Mouse (Mus musculus): ENCODE results near the gene Shisa2.

Gene Shisa2

GRCm38 (mm10) chr14:59630096-59630495 is 5.0 kb downstream of the Shisa2 start:
- DNase-seq (ENCODE audit: low read depth in 2 of 2, low spot score in 2 of 2), result no peak

GRCm38 (mm10) chr14:59632067-59632466 is 7.0 kb downstream of the Shisa2 start:
- no peak for DNase-seq (ENCODE audit: low read depth in 2 of 2, low spot score in 2 of 2)

GRCm38 (mm10) chr14:59633295-59633898 is 8.3 kb downstream of the Shisa2 start:
- DNase-seq (ENCODE audit: low read depth in 2 of 2, low spot score in 2 of 2), result no peak

- no peak for DNase-seq (ENCODE audit: low read depth in 2 of 2, low spot score in 2 of 2)
Observed at GRCm38 (mm10) chr14:59633988-59634387, 8.9 kb downstream of the Shisa2 start.

GRCm38 (mm10) chr14:59638906-59639703 is 14.0 kb downstream of the Shisa2 start:
- no peak for DNase-seq (ENCODE audit: low read depth in 2 of 2, low spot score in 2 of 2)

- DNase-seq (ENCODE audit: low read depth in 2 of 2, low spot score in 2 of 2), result no peak
Observed at GRCm38 (mm10) chr14:59641856-59642255, 16.7 kb downstream of the Shisa2 start.

GRCm38 (mm10) chr14:59643582-59643981 is 18.5 kb downstream of the Shisa2 start:
- DNase-seq (ENCODE audit: low read depth in 2 of 2, low spot score in 2 of 2), result peak; percentile 12 to 31

GRCm38 (mm10) chr14:59644166-59644565 is 19.1 kb downstream of the Shisa2 start:
- no peak for DNase-seq (ENCODE audit: low read depth in 2 of 2, low spot score in 2 of 2)

GRCm38 (mm10) chr14:59644896-59645295 is 19.8 kb downstream of the Shisa2 start:
- DNase-seq (ENCODE audit: low read depth in 2 of 2, low spot score in 2 of 2), result no peak

GRCm38 (mm10) chr14:59646826-59647697 is 22.0 kb downstream of the Shisa2 start:
- DNase-seq (ENCODE audit: low read depth in 2 of 2, low spot score in 2 of 2), result no peak

GRCm38 (mm10) chr14:59648611-59649010 is 23.5 kb downstream of the Shisa2 start:
- DNase-seq (ENCODE audit: low read depth in 2 of 2, low spot score in 2 of 2), result no peak

GRCm38 (mm10) chr14:59649337-59649736 is 24.2 kb downstream of the Shisa2 start:
- DNase-seq (ENCODE audit: low read depth in 2 of 2, low spot score in 2 of 2), result no peak

GRCm38 (mm10) chr14:59656591-59656990 is 31.5 kb downstream of the Shisa2 start:
- DNase-seq (ENCODE audit: low read depth in 2 of 2, low spot score in 2 of 2), result no peak

GRCm38 (mm10) chr14:59657098-59657497 is 32.0 kb downstream of the Shisa2 start:
- DNase-seq (ENCODE audit: low read depth in 2 of 2, low spot score in 2 of 2), result no peak

- DNase-seq (ENCODE audit: low read depth in 2 of 2, low spot score in 2 of 2), result no peak
Observed at GRCm38 (mm10) chr14:59672893-59673515, 47.9 kb downstream of the Shisa2 start.

- no peak for DNase-seq (ENCODE audit: low read depth in 2 of 2, low spot score in 2 of 2)
Observed at GRCm38 (mm10) chr14:59674556-59674955, 49.4 kb downstream of the Shisa2 start.

- DNase-seq (ENCODE audit: low read depth in 2 of 2, low spot score in 2 of 2), result no peak
Observed at GRCm38 (mm10) chr14:59675330-59675729, 50.2 kb downstream of the Shisa2 start.

- no peak for DNase-seq (ENCODE audit: low read depth in 2 of 2, low spot score in 2 of 2)
Observed at GRCm38 (mm10) chr14:59677598-59678003, 52.5 kb downstream of the Shisa2 start.
